Mouse (Mus musculus) midbrain, embryonic 16.5 days (tissue): ENCODE results near the gene Msrb3. TPM values are rescaled to one million over a fixed set of nuclear protein-coding genes. Genes with fewer than 3 reads are reported as not detected.

ENCODE experiments used
- ATAC-seq: fragments of 200-750 bp; cut with Nextera tagmentation; 2 replicates; pipeline ENCODE4 v1.8.0; 2017; ENCODE audit warnings: moderate TSS enrichment
- H3K27ac ChIP-seq: fragments of 300-500 bp; sonication (generic); 2 replicates; pipeline ENCODE4 v1.5.1; 2014; ENCODE audit warnings: mild to moderate bottlenecking, low read length, mixed read lengths
- H3K27me3 ChIP-seq: fragments of 300-500 bp; sonication (generic); 2 replicates; pipeline ENCODE4 v1.6.1; 2014; ENCODE audit warnings: low read depth, low read length, mixed read lengths; ENCODE audit not compliant: control insufficient read depth, insufficient read depth
- H3K36me3 ChIP-seq: fragments of 300-500 bp; sonication (generic); 2 replicates; pipeline ENCODE4 v1.6.1; 2014; ENCODE audit warnings: mild to moderate bottlenecking, low read length, moderate library complexity, mixed read lengths; ENCODE audit not compliant: control insufficient read depth, insufficient read depth
- H3K4me1 ChIP-seq: fragments of 300-500 bp; sonication (generic); 2 replicates; pipeline ENCODE4 v1.6.1; 2014; ENCODE audit warnings: mild to moderate bottlenecking, low read length, mixed read lengths; ENCODE audit not compliant: control insufficient read depth, insufficient read depth
- H3K4me2 ChIP-seq: fragments of 300-500 bp; sonication (generic); 2 replicates; pipeline ENCODE4 v1.6.1; 2014; ENCODE audit warnings: mild to moderate bottlenecking, low read length, mixed read lengths
- H3K4me3 ChIP-seq: fragments of 300-500 bp; sonication (generic); 2 replicates; pipeline ENCODE4 v1.5.1; 2014; ENCODE audit warnings: low read depth, mild to moderate bottlenecking, low read length, moderate library complexity, mixed read lengths
- H3K9ac ChIP-seq: fragments of 300-500 bp; sonication (generic); 2 replicates; pipeline ENCODE4 v1.6.1; 2014; ENCODE audit warnings: low read depth, low read length, mixed read lengths
- H3K9me3 ChIP-seq: fragments of 300-500 bp; sonication (generic); replicated peaks from 2 replicates; pipeline ENCODE4 v1.6.1; 2014; ENCODE audit warnings: mild to moderate bottlenecking, low read length, mixed read lengths; ENCODE audit not compliant: control insufficient read depth, poor library complexity, severe bottlenecking
- WGBS: fragments of 180-500 bp; shearing (Covaris S2); extraction: QIAGEN DNeasy Blood & Tissue Kit; methylation state at CpG from one replicate; pipeline ENCODE4 v1.1.7; 2014; 5-methylcytosine and 5-hydroxymethylcytosine counted together
- polyA plus RNA-seq: library from polyadenylated mRNA; unstranded; fragments of >200 nt; fragmentation: Nextera tagmentation; extraction: Ambion mirVana; gene quantifications from 2 replicates; pipeline ENCODE4 v1.2.1, GENCODE M21; 2015

The Msrb3 gene
- polyA plus RNA-seq, 1 experiment from 2014 or later: 1.0 TPM

GRCm38 (mm10) chr10:120874261-120874660 lies 24.6 kb downstream of the Msrb3 start:
- WGBS: 83% methylated on average over 12 of the region's 12 CpGs
- H3K4me1 ChIP-seq: peaks cover 3% of the 10 kb centered on the region; the same call in 1 of the 2 replicates
- no peak for ATAC-seq

GRCm38 (mm10) chr10:120873646-120874201 lies 25.2 kb downstream of the Msrb3 start:
- H3K9ac ChIP-seq: no peak overlapping the region

More at GRCm38 (mm10) chr10:120874261-120874660, 24.6 kb downstream of the Msrb3 start:
- Histone ChIP-seq H3K4me3 (no peak overlapping the region), H3K27me3 (no peaks in the 10 kb centered on the region), H3K4me2 (no peak overlapping the region), H3K36me3 (no peaks in the 10 kb centered on the region), H3K9me3 (no peaks in the 10 kb centered on the region), H3K9ac (no peak overlapping the region), H3K27ac (no peak overlapping the region)

GRCm38 (mm10) chr10:120872483-120872862 lies 26.4 kb downstream of the Msrb3 start:
- H3K36me3 ChIP-seq: no peaks in the 10 kb centered on the region
- no peaks in the 10 kb centered on the region for H3K27me3 ChIP-seq
- WGBS: 35% methylated on average over 13 of the region's 13 CpGs
- no peak overlapping the region for H3K27ac ChIP-seq
- H3K9ac ChIP-seq: no peak overlapping the region
- H3K4me2 ChIP-seq: peak overlapping the region; percentile 51
- H3K9me3 ChIP-seq: no peaks in the 10 kb centered on the region
- peaks cover 3% of the 10 kb centered on the region; the same call in 1 of the 2 replicates for H3K4me1 ChIP-seq
- no peak for ATAC-seq
- peak overlapping the region; percentile 13 for H3K4me3 ChIP-seq

More at GRCm38 (mm10) chr10:120873646-120874201, 25.2 kb downstream of the Msrb3 start:
- ATAC-seq: no peak
- Histone ChIP-seq H3K4me2 (no peak overlapping the region), H3K27me3 (no peaks in the 10 kb centered on the region), H3K27ac (no peak overlapping the region), H3K4me3 (no peak overlapping the region), H3K4me1 (peaks cover 3% of the 10 kb centered on the region; the same call in 1 of the 2 replicates), H3K36me3 (no peaks in the 10 kb centered on the region), H3K9me3 (no peaks in the 10 kb centered on the region)
- 85% methylated on average over 8 of the region's 8 CpGs for WGBS

- peaks cover 3% of the 10 kb centered on the region; the same call in 1 of the 2 replicates for H3K4me1 ChIP-seq
- H3K9me3 ChIP-seq: no peaks in the 10 kb centered on the region
- no peak overlapping the region for H3K9ac ChIP-seq
- no peaks in the 10 kb centered on the region for H3K27me3 ChIP-seq
- H3K27ac ChIP-seq: no peak overlapping the region
- peak overlapping the region; percentile 13 for H3K4me3 ChIP-seq
- H3K36me3 ChIP-seq: no peaks in the 10 kb centered on the region
- no peak for ATAC-seq
- WGBS: 70% methylated on average over 22 of the region's 22 CpGs
- H3K4me2 ChIP-seq: peak overlapping the region; percentile 51
These were observed 27.0 kb downstream of the Msrb3 start for GRCm38 (mm10) chr10:120871630-120872482.

GRCm38 (mm10) chr10:120871096-120871495 lies 27.8 kb downstream of the Msrb3 start:
- whole genome bisulfite sequencing: 93% methylated on average over 14 of the region's 14 CpGs
- Histone ChIP-seq H3K9me3 (no peaks in the 10 kb centered on the region), H3K27me3 (no peaks in the 10 kb centered on the region), H3K36me3 (no peaks in the 10 kb centered on the region), H3K27ac (no peak overlapping the region), H3K4me3 (no peak overlapping the region), H3K9ac (no peak overlapping the region), H3K4me1 (peaks cover 3% of the 10 kb centered on the region; the same call in 1 of the 2 replicates), H3K4me2 (no peak overlapping the region)
- no peak for ATAC-seq

GRCm38 (mm10) chr10:120869241-120869775 lies 29.6 kb downstream of the Msrb3 start:
- Histone ChIP-seq H3K4me1 (peaks cover 3% of the 10 kb centered on the region; the same call in 1 of the 2 replicates), H3K27me3 (no peaks in the 10 kb centered on the region), H3K36me3 (no peaks in the 10 kb centered on the region), H3K4me2 (no peak overlapping the region), H3K9me3 (no peaks in the 10 kb centered on the region), H3K9ac (no peak overlapping the region), H3K4me3 (no peak overlapping the region), H3K27ac (no peak overlapping the region)
- no peak for ATAC-seq
- WGBS: 89% methylated on average over 22 of the region's 22 CpGs

- Histone ChIP-seq H3K4me1 (no peaks in the 10 kb centered on the region), H3K36me3 (no peaks in the 10 kb centered on the region), H3K4me3 (no peak overlapping the region), H3K27ac (no peak overlapping the region), H3K9me3 (no peaks in the 10 kb centered on the region), H3K27me3 (no peaks in the 10 kb centered on the region), H3K4me2 (no peak overlapping the region), H3K9ac (no peak overlapping the region)
- ATAC-seq: no peak
- WGBS: 31% methylated on average over 9 of the region's 9 CpGs
These were observed 34.5 kb downstream of the Msrb3 start for GRCm38 (mm10) chr10:120864446-120864845.

GRCm38 (mm10) chr10:120861674-120862073 lies 37.2 kb downstream of the Msrb3 start:
- WGBS: 96% methylated on average over 12 of the region's 12 CpGs

GRCm38 (mm10) chr10:120861194-120861593 lies 37.7 kb downstream of the Msrb3 start:
- ATAC-seq: no peak
- Histone ChIP-seq H3K4me1 (peaks cover 2% of the 10 kb centered on the region; the same call in 1 of the 2 replicates), H3K4me2 (no peak overlapping the region), H3K27me3 (no peaks in the 10 kb centered on the region), H3K9me3 (no peaks in the 10 kb centered on the region), H3K36me3 (no peaks in the 10 kb centered on the region), H3K27ac (no peak overlapping the region), H3K9ac (no peak overlapping the region), H3K4me3 (no peak overlapping the region)
- WGBS: 76% methylated on average over 3 of the region's 3 CpGs

More at GRCm38 (mm10) chr10:120861674-120862073, 37.2 kb downstream of the Msrb3 start:
- no peaks in the 10 kb centered on the region for H3K27me3 ChIP-seq
- no peaks in the 10 kb centered on the region for H3K36me3 ChIP-seq
- no peak overlapping the region for H3K9ac ChIP-seq
- no peak for ATAC-seq
- H3K4me3 ChIP-seq: no peak overlapping the region
- no peak overlapping the region for H3K4me2 ChIP-seq
- no peak overlapping the region for H3K27ac ChIP-seq
- peaks cover 2% of the 10 kb centered on the region; the same call in 1 of the 2 replicates for H3K4me1 ChIP-seq
- no peaks in the 10 kb centered on the region for H3K9me3 ChIP-seq
